Mouse (Mus musculus) hindbrain, postnatal 0 days (tissue): ENCODE results near the gene AI481877. TPM values are rescaled to one million over a fixed set of nuclear protein-coding genes. Genes with fewer than 3 reads are reported as not detected.

Experiments used
- ATAC-seq: fragments of 200-750 bp; cut with Nextera tagmentation; 2 replicates; pipeline ENCODE4 v1.8.0; 2017; ENCODE audit warnings: mild to moderate bottlenecking, moderate TSS enrichment, moderate library complexity
- DNase-seq: peaks from one replicate; pipeline ENCODE4 v3.0.0-alpha.2; 2015; ENCODE audit warnings: low spot score
- H3K27ac ChIP-seq: fragments of 300-500 bp; sonication (generic); 2 replicates; pipeline ENCODE4 v1.5.1; 2014; ENCODE audit warnings: mild to moderate bottlenecking
- H3K27me3 ChIP-seq: fragments of 300-500 bp; sonication (generic); 2 replicates; pipeline ENCODE4 v1.6.1; 2014; ENCODE audit warnings: low read length, mixed read lengths; ENCODE audit not compliant: insufficient read depth
- H3K36me3 ChIP-seq: fragments of 300-500 bp; sonication (generic); 2 replicates; pipeline ENCODE4 v1.6.1; 2014; ENCODE audit warnings: low read length, mixed read lengths; ENCODE audit not compliant: insufficient read depth
- H3K4me1 ChIP-seq: fragments of 300-500 bp; sonication (generic); 2 replicates; pipeline ENCODE4 v1.6.1; 2014; ENCODE audit warnings: antibody characterized with exemption, low read length, mixed read lengths; ENCODE audit not compliant: insufficient read depth
- H3K4me2 ChIP-seq: fragments of 300-500 bp; sonication (generic); 2 replicates; pipeline ENCODE4 v1.6.1; 2014; ENCODE audit warnings: low read depth, mild to moderate bottlenecking, low read length, moderate library complexity, mixed read lengths
- H3K4me3 ChIP-seq: fragments of 300-500 bp; sonication (generic); 2 replicates; pipeline ENCODE4 v1.5.1; 2014; ENCODE audit warnings: low read length
- H3K9ac ChIP-seq: fragments of 300-500 bp; sonication (generic); replicated peaks from 2 replicates; pipeline ENCODE4 v1.6.1; 2014; ENCODE audit warnings: mild to moderate bottlenecking, low read length, moderate library complexity, mixed read lengths
- H3K9me3 ChIP-seq: fragments of 300-500 bp; sonication (generic); 2 replicates; pipeline ENCODE4 v1.6.1; 2016; ENCODE audit warnings: low read length, mixed read lengths
- CTCF ChIP-seq: IDR thresholded peaks from 2 replicates; pipeline ENCODE4 v1.5.1; 2016; ENCODE audit warnings: antibody characterized with exemption, control low read depth, low read depth
- WGBS: fragments of 180-500 bp; shearing (Covaris S2); extraction: QIAGEN DNeasy Blood & Tissue Kit; methylation state at CpG from one replicate; pipeline ENCODE4 v1.1.7; 2014; 5-methylcytosine and 5-hydroxymethylcytosine counted together
- polyA plus RNA-seq: library from polyadenylated mRNA; unstranded; fragments of >200 nt; fragmentation: Nextera tagmentation; extraction: Ambion mirVana; gene quantifications from 2 replicates; pipeline ENCODE4 v1.2.1, GENCODE M21; 2015
- total RNA-seq: library from RNA; depleted of rRNA; stranded (reverse); fragments of >200 nt; gene quantifications from 2 replicates; pipeline ENCODE4 v1.2.3, GENCODE M21; 2014

Gene AI481877
- total and polyA plus RNA-seq, 2 experiments from 2014 or later, result 0.05 TPM; not detected in 1

DNA sequence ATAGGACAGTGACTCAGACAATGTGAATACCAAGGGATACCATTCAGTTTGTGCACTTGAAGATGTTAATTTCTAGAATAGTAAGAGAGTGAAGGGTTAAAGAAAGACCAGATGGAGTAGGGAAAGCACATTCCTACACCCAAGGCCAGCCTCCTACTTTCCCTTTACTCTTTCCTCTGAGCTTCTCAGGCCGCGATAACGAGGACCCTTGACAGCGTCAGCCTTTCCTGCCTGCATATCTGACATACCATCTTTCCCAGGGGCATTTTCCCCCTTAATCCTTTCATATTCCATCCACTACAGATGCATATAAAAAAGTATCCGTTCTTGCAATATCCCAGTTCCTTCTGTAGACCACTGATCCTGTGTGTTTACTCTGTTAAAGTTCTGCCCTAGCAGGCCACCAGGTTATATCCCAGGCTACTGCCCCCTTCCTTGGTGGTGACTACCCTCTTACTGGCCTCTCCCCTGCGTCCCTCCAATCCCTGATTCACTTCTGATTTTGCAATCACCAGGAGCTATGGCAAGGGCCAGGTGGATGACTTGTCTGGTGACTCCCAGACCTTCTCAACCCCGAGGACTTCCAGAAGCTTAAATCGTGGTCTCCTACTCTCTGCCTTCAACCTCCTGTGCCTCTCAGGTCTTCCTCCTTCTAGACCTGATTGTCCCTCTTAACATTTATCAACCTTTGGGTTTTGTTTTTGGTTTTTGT, 22.3 kb upstream of the AI481877 start:
- H3K9me3 ChIP-seq, result no peaks in the 10 kb centered on the region
- H3K9ac ChIP-seq, result no peak overlapping the region
- DNase-seq (no peak), ATAC-seq (no peak)
- no peaks in the 10 kb centered on the region for H3K4me1 ChIP-seq
- WGBS, result 85% methylated on average over 8 of the region's 8 CpGs
- TF ChIP-seq CTCF, result no peak
- no peak overlapping the region for H3K27ac ChIP-seq
- no peaks in the 10 kb centered on the region for H3K27me3 ChIP-seq
- no peak overlapping the region for H3K4me2 ChIP-seq
- no peaks in the 10 kb centered on the region for H3K36me3 ChIP-seq
- no peak overlapping the region for H3K4me3 ChIP-seq

DNA sequence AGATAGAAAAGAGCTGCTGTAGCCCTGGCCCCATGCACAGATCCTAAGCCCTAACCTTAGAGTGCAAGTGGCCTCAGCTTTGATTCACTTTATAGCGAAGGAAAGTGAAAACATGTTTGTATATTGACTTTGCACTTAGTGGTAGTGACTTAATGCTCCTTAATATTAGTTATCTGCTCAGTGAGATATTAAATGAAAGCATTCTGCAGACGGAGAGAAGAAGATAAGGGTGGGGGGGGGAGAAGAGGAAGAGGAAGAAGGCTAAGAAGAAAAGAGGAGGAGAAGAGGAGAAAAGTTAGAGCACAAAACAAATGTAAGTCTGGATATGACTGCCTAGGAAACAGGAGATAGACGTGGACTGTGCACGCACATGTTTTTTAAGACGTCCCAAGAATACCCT, 21.5 kb upstream of the AI481877 start:
- ATAC-seq, result no peak
- Histone ChIP-seq H3K36me3 (no peaks in the 10 kb centered on the region), H3K27me3 (no peaks in the 10 kb centered on the region), H3K9ac (no peak overlapping the region), H3K4me1 (no peaks in the 10 kb centered on the region), H3K4me2 (no peak overlapping the region), H3K27ac (no peak overlapping the region), H3K9me3 (no peaks in the 10 kb centered on the region), H3K4me3 (no peak overlapping the region)
- no peak for DNase-seq
- WGBS, result 90% methylated on average over 5 of the region's 5 CpGs
- no peak for TF ChIP-seq CTCF

DNA sequence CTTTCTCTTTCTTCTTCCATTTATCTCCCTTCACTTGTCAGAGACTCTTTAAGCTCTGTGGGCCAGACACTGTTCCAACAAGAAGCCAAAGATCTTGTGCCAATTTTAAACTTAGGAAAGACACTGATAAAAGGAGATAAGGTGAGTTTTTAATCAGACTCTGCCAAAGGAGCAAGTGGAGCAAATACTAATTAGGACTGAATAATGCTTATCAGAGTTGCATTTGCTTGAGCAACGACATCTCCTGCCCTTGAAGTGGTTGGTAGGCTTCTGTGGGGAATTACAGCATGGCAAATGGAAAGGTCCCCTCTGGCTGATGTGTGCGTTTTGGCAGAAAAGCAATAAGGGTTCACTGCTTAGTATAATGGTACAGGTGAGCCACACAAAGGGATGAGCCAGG, 18.9 kb upstream of the AI481877 start:
- Histone ChIP-seq H3K9me3 (no peaks in the 10 kb centered on the region), H3K27ac (no peak overlapping the region), H3K27me3 (no peaks in the 10 kb centered on the region), H3K4me1 (no peaks in the 10 kb centered on the region), H3K36me3 (no peaks in the 10 kb centered on the region), H3K9ac (no peak overlapping the region), H3K4me2 (no peak overlapping the region), H3K4me3 (no peak overlapping the region)
- DNase-seq, result no peak
- ATAC-seq, result no peak
- TF ChIP-seq CTCF, result no peak
- WGBS, result 64% methylated on average over 2 of the region's 2 CpGs

DNA sequence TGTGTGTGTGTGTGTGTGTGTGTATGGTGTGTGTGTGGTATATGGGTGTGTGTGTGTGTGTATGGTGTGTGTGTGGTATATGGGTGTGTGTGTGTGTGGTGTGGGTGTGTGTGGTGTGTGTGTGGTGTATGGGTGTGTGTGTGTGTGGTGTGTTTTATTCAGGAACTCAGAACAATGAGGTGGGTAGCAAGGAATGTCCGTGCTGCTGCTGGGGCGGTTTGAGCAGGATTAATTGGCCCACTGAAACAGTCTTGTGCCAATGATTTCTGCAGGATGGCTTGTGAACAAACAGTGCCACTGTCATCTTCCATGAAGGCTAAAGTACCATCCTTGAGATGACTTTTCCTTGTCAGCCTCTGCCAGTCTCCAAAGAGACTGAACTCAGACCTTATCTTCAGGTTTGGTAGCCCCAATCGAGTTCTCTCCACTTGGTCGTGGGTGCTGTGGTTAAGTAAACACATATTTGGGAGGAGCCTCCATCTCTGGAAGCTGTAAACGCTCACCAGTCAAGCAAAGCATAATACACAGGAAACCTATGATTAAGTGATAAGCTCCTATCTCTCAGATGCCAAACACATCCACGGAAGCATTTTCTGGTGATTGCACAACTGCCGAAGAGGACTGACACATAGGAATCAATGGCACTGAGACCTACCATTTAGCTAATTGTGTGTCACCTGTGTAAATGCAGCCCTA, 18.3 kb upstream of the AI481877 start:
- no peaks in the 10 kb centered on the region for H3K27me3 ChIP-seq
- DNase-seq (no peak), ATAC-seq (no peak)
- no peak overlapping the region for H3K4me2 ChIP-seq
- no peak overlapping the region for H3K9ac ChIP-seq
- TF ChIP-seq CTCF, result no peak
- no peaks in the 10 kb centered on the region for H3K9me3 ChIP-seq
- 69% methylated on average over 7 of the region's 7 CpGs for WGBS
- no peaks in the 10 kb centered on the region for H3K4me1 ChIP-seq
- no peaks in the 10 kb centered on the region for H3K36me3 ChIP-seq
- H3K27ac ChIP-seq, result no peak overlapping the region
- no peak overlapping the region for H3K4me3 ChIP-seq

DNA sequence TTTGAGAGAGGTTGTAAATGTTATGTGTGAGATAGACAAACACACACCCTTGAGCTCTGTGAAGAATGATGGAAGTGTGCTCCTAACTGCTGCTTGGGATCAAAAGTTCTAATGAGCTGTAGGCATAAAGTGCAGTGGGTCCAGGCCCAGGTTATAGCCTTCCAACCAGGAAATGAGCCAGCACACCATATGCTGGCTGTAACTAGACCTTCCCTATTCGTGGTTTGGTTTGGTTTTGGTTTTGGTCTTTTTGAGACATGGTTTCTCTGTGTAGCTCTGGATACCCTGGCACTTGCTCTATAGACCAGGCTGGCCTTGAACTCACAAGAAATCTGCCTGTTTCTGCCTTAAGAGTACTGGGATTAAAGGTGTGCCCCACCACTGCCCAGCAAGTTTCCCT, 13.2 kb upstream of the AI481877 start:
- H3K4me1 ChIP-seq, result no peaks in the 10 kb centered on the region
- 62% methylated on average over 1 of the region's 1 CpGs for WGBS
- DNase-seq (no peak), ATAC-seq (no peak)
- no peaks in the 10 kb centered on the region for H3K27me3 ChIP-seq
- no peak for TF ChIP-seq CTCF
- no peak overlapping the region for H3K4me3 ChIP-seq
- no peak overlapping the region for H3K4me2 ChIP-seq
- no peaks in the 10 kb centered on the region for H3K9me3 ChIP-seq
- no peak overlapping the region for H3K9ac ChIP-seq
- no peak overlapping the region for H3K27ac ChIP-seq
- no peaks in the 10 kb centered on the region for H3K36me3 ChIP-seq

DNA sequence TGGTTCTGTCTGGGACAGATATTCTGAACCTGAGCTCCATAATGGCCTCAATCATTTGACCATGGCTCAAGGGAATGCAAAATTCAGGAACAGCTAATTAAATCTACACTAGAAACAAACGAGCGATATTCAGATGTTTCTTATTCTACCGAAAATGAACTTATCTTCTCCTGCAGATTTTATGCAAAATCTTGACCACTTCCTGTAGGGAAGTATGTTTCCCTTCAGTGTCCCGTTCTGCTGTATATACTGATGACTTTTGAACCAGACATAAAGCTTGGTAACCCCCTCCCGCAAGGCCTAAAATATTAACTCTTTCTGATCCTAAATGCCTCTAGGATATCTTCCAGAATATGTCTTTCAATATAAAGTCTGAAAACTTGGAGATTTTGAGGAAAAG, 12.1 kb upstream of the AI481877 start:
- Histone ChIP-seq H3K9ac (no peak overlapping the region), H3K4me2 (no peak overlapping the region), H3K27ac (no peak overlapping the region), H3K9me3 (no peaks in the 10 kb centered on the region), H3K27me3 (no peaks in the 10 kb centered on the region), H3K4me3 (no peak overlapping the region), H3K4me1 (no peaks in the 10 kb centered on the region), H3K36me3 (no peaks in the 10 kb centered on the region)
- 71% methylated on average over 5 of the region's 5 CpGs for WGBS
- ATAC-seq (no peak), DNase-seq (no peak)
- TF ChIP-seq CTCF, result no peak

DNA sequence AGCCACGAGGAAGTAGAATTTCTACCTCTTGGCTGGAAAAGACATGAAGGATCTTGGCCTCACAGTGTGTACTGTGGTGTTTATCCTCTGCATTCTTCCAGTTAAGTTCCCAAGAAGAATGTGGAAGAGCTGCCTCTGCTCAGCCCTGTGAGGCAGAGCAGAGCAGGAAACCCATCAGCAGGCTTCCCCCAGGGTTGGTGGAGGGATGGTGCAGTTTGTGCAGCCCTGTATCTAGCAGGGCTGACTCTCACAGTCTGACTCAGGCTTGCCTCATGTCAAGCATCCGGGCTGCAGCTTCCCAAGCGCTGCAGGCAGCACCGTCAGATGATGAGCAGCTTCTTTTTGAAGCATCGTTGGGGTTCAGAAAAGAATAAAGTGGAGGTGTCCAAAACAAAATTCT, 10.3 kb upstream of the AI481877 start:
- H3K36me3 ChIP-seq, result no peaks in the 10 kb centered on the region
- no peak overlapping the region for H3K27ac ChIP-seq
- H3K9me3 ChIP-seq, result no peaks in the 10 kb centered on the region
- ATAC-seq (no peak), DNase-seq (no peak)
- no peak overlapping the region for H3K4me2 ChIP-seq
- WGBS, result 84% methylated on average over 5 of the region's 5 CpGs
- no peak for TF ChIP-seq CTCF
- H3K4me3 ChIP-seq, result no peak overlapping the region
- H3K4me1 ChIP-seq, result no peaks in the 10 kb centered on the region
- H3K9ac ChIP-seq, result no peak overlapping the region
- no peaks in the 10 kb centered on the region for H3K27me3 ChIP-seq
